Mouse (Mus musculus): ENCODE results near the gene 1600014C10Rik. TPM values are rescaled to one million over a fixed set of nuclear protein-coding genes. Genes with fewer than 3 reads are reported as not detected.

The 1600014C10Rik gene
- total RNA-seq, 2 experiments from 2014 or later = 14.2 to 15.7 TPM

DNA sequence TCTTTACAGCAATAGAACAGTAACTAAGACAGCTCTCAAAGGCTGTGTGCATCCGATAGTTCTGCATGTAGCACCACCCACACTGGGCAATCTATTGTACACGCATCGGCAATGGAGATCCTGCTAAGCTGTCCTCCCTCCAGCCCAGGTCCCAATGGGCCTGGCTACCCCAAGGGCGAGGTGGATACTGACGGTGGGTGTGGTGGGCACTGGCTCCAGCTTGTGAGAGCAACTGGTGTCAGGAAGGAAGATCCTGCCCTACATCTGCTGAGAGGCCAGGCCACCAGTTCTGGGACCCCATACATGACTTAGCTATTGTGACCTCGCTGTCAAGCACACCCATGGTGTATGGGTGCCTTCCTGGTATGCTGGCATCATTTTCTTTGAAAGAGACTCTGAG, 32.7 kb downstream of the 1600014C10Rik start:
- DNase-seq = no peak

DNA sequence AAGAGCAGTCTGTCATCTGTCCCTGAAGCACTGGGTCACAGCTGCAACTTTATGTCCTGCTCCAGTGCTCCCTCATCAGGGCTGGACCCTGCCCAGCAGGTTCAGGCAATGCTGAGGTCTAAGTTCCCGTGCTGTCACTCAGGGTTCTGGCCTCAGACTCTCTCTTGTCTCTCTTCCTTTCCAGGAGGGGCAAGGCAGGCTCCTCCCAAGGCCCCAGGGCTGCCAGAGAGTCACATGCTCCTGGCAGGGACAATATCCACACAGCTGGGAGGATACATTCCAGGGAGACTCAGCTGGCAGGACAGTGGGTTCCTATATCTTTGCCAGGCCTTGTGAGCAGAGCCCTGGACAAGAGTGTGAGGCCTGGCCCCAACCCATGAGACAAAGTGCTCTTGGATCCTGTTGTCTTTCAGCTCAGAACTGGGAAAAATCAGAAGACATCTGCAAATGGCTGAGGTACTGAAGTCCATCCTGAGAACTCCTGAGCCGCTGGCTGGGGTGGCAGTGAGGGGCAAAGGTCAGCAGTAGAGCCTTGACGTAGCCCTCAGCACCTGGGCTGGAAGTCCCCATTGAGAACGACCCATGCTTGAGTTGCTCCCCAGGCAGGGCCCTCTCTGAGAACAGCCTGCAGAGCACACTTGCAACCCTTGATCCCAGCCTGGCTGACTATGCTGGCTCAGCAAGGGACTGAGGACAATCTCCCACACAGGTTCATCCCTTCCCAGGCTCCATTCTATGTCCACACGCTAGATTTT, 34.6 kb downstream of the 1600014C10Rik start:
- DNase-seq = peak; percentile 89

DNA sequence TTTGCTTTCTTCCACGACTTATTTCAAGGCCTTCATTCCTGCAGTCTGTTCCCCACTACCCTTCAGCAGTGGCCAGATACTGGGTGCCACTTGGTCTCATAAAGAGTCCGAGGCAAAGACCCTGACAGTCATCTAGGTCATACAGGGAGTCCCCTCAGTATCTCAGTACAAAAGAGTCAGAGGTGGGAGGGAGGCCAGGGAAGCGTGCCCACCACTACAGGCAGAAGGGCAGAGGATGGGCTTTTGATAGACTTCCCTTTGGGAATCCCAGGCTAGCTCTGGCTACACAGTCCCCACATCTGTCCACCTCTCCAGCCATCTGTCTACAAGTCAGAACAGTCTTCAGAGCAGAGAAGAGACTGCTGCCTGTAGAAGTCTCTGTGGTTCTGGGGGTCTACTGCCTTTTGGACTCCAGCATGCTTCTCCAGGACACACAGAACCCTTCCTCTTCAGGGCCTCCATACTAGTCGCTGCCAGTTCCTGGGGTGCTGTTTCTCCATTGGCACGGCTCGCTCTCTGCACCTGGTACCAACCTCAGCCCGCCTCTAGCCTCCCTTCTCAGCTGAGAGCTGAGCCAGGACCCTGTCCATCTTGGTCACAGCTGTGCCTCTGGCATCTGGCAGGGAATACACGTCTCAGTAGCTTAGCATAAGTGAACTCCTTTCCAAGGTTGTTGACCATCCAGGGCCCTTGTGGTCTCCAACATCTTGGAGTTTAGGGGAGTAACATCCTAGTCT, 35.8 kb downstream of the 1600014C10Rik start:
- DNase-seq = no peak

DNA sequence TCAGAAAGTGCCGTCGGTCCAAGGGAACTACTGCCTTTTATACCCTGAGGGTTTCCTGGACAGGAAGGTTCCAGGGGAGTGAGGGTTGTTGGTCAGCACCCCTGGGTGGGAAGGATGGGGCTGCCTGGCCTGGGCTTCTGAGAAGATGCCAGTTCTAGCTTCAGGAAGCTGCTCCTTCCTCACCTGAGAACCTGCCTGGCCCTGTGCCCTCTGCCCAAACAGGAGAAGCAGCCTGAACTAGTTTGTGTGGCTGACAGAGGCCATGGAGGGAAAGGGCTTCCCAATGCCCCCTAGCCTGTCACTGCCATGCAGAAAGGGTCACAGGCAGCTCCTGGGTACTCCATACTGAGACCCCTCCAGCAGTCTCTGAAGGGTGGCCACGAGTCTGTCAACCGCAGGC, 36.5 kb downstream of the 1600014C10Rik start:
- DNase-seq = no peak

DNA sequence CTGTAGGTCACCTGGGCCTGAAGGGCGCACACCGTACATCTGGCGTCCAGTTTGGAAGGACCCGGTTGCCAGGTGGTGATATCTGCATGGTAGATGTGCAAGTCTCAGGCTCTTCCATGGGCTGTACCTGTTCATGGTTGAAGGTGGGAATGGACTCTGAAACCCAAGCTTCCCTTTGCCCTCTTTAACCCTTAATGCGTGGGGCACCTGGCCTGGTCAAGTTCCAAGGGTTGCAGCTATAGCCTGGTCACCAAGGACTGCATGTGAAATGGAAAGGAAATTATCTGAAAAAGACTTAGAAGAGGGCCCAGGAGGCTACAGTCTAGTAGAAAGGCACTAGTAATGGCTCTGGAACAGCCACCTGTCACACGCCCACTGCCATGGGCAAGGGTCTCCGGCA, 37.8 kb downstream of the 1600014C10Rik start:
- DNase-seq = no peak

DNA sequence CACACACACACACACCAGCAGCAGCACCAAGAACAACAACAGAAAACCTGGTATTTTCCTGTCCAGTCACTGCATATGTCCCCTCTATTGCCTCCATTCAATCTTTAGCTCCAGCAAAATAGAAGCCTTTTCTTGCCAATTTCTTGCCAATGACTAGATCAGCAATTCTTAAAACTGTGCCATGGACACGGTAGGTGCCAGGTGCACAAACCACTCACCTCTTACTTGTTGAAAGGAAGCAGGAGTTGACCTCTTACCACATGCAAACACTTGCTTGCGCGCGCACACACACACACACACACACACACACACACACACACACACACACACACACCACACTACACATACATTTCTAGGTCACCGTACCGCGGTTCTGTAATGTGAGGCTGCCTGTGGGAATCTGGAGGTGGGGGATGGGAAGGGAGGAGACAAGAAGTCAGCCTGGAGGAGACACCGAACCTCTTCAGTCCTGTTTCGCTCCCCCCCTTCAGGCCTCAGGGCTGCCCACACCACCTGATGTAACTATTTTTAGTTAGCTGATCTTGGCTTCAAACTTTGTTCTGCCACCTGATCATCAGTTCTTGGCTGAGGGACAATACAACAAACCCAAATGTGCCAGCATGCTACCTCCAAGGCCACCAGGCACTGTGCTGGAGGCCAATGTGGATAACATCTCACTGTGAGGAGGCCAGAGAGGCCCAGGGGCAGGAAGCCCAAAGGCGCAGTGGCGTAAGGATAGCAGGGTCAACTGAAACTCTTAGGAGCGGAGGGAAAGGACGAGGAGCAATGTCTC, 41.8 kb downstream of the 1600014C10Rik start:
- peak; percentile 66 for DNase-seq

DNA sequence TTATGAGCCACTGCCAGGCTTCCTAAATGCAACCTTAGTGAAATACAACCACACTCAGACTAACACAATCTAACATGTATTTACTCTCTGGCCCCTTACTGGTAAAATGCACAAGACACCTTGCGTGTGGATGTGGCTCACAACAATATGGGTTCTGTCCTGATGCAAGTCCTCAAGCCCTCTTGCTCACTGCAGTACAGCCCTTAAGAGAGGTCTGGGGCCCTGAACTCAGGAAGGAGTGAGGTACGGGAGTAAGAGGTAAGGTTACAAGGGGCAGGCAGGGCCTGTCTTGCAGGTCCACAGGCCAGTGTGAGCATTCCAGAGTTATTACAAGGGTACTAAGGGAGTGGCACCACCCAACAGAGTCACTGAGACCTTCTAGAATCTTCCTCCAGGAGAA, 43.2 kb downstream of the 1600014C10Rik start:
- no peak for DNase-seq

DNA sequence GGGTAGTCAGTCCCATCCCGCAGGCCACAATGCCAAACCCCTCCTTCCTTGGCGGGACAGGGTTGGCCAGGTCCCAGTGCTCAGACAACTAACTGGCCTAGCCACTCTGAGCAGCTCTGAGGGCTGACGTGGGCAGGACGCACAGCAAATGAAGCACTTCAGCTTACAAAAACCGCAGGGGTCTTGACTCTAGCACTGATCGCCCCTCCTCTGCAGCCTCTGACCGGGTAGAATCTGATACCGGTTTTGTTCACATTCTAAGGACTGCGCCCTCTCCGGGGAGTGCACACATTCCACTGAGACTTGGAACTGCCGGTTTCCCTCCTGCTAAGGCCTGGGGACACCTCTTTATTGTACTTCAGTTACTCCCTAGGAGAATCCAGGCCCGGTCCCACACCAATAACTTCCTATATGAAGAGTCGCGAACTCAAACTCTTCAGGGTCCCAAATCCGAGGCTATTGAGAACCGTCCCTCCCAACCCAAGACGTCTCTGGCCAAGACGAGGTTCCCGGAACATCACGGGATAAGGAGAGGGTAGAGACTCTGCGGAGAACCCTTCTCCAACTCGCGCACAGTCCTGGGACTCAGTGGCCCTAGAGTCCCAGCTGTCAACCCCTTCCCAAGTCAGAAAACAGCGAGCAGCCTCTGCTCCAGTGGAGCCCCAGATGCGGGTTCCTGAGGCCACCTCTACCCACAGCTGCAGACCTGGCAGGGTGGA, 44.3 kb downstream of the 1600014C10Rik start:
- peak; percentile 90 for DNase-seq

DNA sequence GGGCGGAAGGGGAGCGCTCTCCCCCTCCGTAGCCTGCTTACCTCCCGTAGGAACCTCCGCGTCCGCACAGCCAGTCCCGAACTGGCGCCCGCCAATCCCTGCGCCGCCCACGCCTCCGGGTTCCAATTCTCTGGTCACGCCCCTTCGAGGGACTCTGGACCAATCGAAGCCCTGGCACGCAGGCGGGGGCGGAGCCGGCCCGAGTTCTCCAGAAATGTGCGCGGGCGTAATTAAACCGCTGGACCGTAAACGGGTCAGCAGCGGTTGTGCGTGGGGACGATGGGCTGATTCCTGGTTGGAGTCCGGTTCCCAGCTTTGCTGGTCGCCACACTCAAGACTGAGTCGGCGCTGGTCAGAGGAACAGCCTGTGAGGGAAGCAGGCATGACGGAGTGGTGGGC, 44.9 kb downstream of the 1600014C10Rik start, which contains the start of gene Plekhf1:
Gene Plekhf1 (minus strand): TSS at position 117 of the 399 bp plus-strand sequence.
- DNase-seq = peak; percentile 96

DNA sequence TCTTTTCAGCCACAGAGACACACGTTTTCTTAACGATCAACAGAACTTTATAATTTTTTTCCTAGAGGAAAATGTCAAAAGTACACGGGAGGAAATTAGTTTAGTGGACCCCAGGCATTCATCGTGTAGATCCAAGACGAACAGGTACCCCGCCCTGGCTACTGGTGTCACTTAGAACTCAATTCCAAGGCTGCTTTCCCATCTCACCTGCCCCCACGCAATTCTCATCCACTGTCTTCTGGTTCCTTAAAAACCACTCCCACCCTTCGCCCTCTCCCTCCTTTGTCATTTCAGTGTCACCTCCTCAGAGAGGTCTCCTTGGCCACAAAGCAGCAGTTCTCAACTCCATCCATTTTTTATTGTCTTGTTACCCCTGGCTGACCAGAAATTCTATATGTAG, 45.3 kb downstream of the 1600014C10Rik start:
- no peak for DNase-seq

DNA sequence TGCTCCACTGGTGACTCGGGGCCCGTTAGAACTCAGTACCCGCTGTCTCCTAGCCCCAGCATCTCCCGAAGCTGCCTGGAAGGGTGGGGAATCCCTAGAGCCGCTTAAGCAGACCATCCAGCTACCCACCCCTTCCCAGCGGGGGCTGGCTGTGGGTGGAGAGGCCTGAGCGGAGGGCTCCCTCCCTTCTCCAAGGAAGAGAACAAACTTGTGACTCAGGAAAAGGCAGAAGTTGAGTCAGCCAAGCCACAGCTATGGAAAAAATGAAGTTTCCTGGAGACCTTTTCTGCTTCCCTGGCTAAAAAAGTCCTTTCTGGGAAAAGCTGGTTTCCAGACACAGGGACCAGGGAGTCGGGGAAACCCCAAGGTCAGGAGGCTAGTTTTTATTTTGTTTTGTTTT, 47.3 kb downstream of the 1600014C10Rik start:
- no peak for DNase-seq

DNA sequence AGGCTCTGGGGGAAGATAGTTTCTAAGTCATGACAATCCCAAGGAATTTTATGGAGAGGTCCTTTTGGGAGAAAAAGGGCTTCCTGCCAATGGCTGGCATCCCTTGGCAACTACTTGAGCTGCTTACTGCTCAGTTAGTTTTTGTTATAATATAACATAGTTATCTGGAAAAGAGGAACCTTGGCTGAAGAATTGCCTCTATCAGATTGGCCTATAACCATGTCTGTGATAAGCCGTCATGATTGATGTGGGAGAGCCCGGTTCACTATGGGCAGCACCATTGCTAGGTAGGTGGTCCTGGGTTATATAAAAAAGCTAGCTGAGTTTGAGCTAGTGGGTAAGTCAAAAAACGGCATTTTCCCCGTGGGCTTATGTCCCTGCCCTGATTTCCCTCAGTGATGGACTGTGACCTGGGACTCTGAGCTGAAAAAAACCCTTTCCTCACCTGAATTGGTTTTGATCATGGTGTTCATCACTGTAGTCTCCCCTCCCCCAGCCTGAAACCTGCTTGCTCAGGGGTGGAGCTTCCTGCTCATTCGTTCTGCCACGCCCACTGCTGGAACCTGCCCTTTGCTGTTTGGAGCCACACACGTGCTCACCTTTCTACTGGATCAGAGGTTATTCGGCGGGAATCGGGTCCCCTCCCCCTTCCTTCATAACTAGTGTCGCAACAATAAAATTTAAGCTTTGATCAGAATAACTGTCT, 53.5 kb downstream of the 1600014C10Rik start:
- no peak for DNase-seq

DNA sequence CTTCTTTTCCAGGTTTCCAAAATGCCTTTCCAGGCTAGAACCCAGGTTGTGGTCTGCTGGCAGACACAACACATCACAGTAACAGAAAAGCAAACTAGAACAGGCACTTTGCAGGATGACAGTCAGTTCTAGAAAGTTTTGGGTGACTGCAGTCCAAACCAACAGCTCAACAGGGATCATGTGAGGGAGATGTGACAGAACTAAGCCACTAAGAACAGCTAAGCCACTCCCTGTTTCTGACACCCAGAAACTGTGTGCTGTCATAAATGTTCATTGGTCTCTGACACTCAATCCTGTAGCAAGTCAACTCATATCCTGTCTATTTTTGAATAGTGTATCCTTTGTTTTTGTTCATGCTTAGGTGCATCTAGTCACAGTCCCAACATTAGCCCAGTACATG, 54.1 kb downstream of the 1600014C10Rik start:
- DNase-seq = no peak

DNA sequence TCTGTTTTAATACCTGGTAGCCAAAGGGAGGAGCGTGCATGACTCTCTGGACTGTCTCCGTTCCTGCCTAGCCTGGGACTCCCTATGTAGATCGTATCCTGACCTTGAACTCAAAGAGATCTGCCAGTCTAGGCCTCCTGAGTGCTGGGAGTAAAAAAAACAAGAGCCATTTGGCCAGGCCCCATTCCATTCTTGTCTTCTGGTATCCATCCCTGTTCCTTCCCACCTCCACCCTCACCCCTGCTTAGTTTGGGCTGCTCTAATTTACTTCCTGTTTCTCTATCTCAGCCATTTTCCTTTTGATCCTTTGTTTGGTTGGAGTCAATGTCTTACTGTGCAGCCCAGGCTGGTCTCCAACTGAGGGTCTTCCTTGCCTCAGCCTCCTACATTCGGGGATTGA, 59.4 kb downstream of the 1600014C10Rik start:
- DNase-seq = no peak

Other genes starting within 250 kb of the 1600014C10Rik start
- gene Uri1, start 159.7 kb upstream of the 1600014C10Rik start, total RNA-seq (2021) = 10 to 100 TPM; 35.7 to 37.7 TPM
- 10 to 100 TPM; 15.9 to 16.7 TPM for gene Ccne1, start 75.7 kb upstream of the 1600014C10Rik start, total RNA-seq (2021)
- 1 to 10 TPM; 4.7 to 6.4 TPM for gene Plekhf1, start 44.8 kb downstream of the 1600014C10Rik start, total RNA-seq (2021)
- 10 to 100 TPM; 24.1 to 25.7 TPM for gene Pop4, start 88.2 kb downstream of the 1600014C10Rik start, total RNA-seq (2021)